Mouse (Mus musculus) heart, postnatal 0 days (tissue): Measurements from ENCODE around the gene Mindy4.

Source experiments
- CTCF ChIP-seq: IDR thresholded peaks from 2 replicates; pipeline ENCODE4 v1.5.1; 2016; ENCODE audit warnings: antibody characterized with exemption, control low read depth, low read depth
- EP300 ChIP-seq: IDR thresholded peaks from 2 replicates; pipeline ENCODE4 v1.6.1; 2016; ENCODE audit warnings: antibody characterized with exemption, low read depth

DNA sequence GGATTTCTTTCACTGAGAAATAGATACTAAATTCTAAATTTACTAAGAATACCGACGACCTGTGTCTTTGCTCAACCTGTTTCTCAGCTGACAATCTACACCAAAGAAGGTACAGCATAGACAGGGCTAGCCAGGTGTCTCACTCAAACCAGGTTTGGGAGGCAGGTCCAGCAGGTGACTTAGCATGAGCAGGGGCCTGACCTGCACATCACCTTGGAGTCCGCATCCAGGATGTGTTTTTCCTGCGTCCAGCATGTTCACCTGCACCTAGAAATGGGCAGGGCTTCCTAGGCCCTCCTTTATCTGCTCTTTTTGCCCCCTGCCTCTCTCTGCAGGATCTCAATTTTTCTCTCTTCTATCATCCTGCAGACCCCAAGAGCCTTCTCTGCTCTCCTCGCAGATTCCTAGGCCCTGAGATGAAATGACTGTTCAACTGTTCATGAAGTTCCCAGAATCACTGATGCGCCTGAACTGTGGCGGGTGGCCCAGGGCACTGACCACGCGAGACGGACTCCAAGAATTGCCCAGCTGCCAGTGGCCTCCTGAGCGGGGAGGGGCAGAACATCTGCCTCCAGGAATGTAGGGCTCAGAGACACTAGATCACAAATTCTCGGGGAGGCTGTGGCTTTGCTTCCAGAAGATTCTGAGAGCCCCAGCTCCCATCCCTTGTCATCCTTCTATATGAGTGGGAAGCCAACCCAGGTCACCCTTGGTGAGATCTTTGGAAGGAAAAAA is 150.7 kb downstream of the Mindy4 start:
- no peak for TF ChIP-seq EP300
- no peak for TF ChIP-seq CTCF
